In the genomic region with DNA sequence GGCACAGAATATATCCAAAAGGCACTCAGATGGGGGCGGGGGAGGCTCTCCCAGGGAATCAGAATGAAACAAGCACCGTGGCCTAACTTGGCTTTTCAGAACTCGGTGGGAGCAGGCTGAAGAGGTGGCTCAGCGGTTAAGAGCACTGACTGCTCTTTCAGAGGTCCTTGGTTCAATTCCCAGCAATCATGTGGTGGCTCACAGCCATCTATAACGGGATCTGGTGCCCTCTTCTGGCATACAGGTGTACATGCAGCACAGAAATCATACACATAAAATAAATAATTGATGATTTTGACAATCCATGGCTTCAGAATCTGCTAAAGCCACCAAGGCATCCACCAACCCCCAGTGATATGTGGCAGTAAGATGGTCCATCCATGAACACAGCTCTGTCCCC, we compare ENCODE assay signal across 23 mouse cellular contexts. TPM values are rescaled to one million over a fixed set of nuclear protein-coding genes. Genes with fewer than 3 reads are reported as not detected.
A peak's percentile ranks its signal among the peaks of the same experiment; 100 is the strongest.
DNase-seq lines count a peak whose midpoint lies in the region; ATAC-seq and TF ChIP-seq lines count a peak whose summit lies in the region.
"Had no signal": no experiment of that assay in that cellular context is flagged by ENCODE, and none has a peak within 500 bp of the region (broad histone marks: within the 10 kb centered on the region; RNA-seq: fewer than 3 reads in every experiment).

No protein-coding gene starts in this region.

- peaks cover 3% of the 10 kb centered on the region; the same call in 1 of the 2 replicates for H3K36me3 ChIP-seq in lung, embryonic 14.5 days (ENCODE audit: insufficient read depth)
- H3K36me3 ChIP-seq in stomach, postnatal 0 days (ENCODE audit: control insufficient read depth, insufficient read depth, low read length): no peaks in the 10 kb centered on the region
- H3K36me3 ChIP-seq: heart, embryonic 10.5 days; hindbrain, embryonic 13.5 days; intestine, embryonic 15.5 days had no signal

- no peak overlapping the region for H3K4me2 ChIP-seq in lung, embryonic 14.5 days
- no peak overlapping the region for H3K4me2 ChIP-seq in stomach, postnatal 0 days (replicated peaks; ENCODE audit: low read depth)
- H3K4me2 ChIP-seq: hindbrain, embryonic 13.5 days; intestine, embryonic 15.5 days had no signal

- H3K27ac ChIP-seq in cerebellum, adult 2 months (ENCODE audit: insufficient read depth, low read length): no peak overlapping the region
- no peak overlapping the region for H3K27ac ChIP-seq in lung, embryonic 14.5 days (ENCODE audit: low read depth)
- no peak overlapping the region for H3K27ac ChIP-seq in stomach, postnatal 0 days (replicated peaks)
- H3K27ac ChIP-seq: embryonic facial prominence, embryonic 10.5 days; gastrocnemius, adult 2 months; heart, embryonic 10.5 days; intestine, embryonic 15.5 days had no signal

- no peak overlapping the region for H3K9ac ChIP-seq in lung, embryonic 14.5 days
- no peak overlapping the region for H3K9ac ChIP-seq in stomach, postnatal 0 days (ENCODE audit: low read length)
- H3K9ac ChIP-seq: hindbrain, embryonic 13.5 days; intestine, embryonic 15.5 days had no signal

- no peak overlapping the region for H3K4me3 ChIP-seq in cerebellum, adult 2 months (replicated peaks; ENCODE audit: insufficient read depth, low read depth, low read length)
- H3K4me3 ChIP-seq in lung, embryonic 14.5 days (ENCODE audit: low read depth, low read length): no peak overlapping the region
- H3K4me3 ChIP-seq in stomach, postnatal 0 days (ENCODE audit: low read depth, low read length): no peak overlapping the region
- H3K4me3 ChIP-seq: embryonic facial prominence, embryonic 10.5 days; gastrocnemius, adult 2 months; heart, embryonic 10.5 days; hindbrain, embryonic 13.5 days; intestine, embryonic 15.5 days had no signal

- no peak for DNase-seq in cerebellum, adult 2 months
- DNase-seq in cerebellum, adult 9-11 months: no peak
- DNase-seq in lung, embryonic 14.5 days: no peak
- DNase-seq in lung, postnatal 4 days: no peak
- peak; percentile 12 for DNase-seq in Muller cell, postnatal 12 days (ENCODE audit: inconsistent ontology term)
- no peak for DNase-seq in stomach, postnatal 0 days (ENCODE audit: low spot score)
- DNase-seq in adrenal gland, adult 18-20 months (ENCODE audit: low spot score in 2 of 2): no peak
- DNase-seq: adrenal gland, postnatal 14 days; B cell, adult 2 months; cerebellum, adult 11 months; cerebellum, adult 9-10 months; cerebellum, postnatal 36 days; gastrocnemius, adult 2 months; gastrocnemius, postnatal 25 days; heart, postnatal 10 days; heart, postnatal 4 days had no signal

- peaks cover 4% of the 10 kb centered on the region; the same call in 1 of the 2 replicates for H3K4me1 ChIP-seq in cerebellum, adult 2 months (ENCODE audit: control insufficient read depth, insufficient read depth, low read length)
- no peaks in the 10 kb centered on the region for H3K4me1 ChIP-seq in lung, embryonic 14.5 days (ENCODE audit: insufficient read depth)
- H3K4me1 ChIP-seq in stomach, postnatal 0 days (replicated peaks; ENCODE audit: control insufficient read depth, insufficient read depth): no peaks in the 10 kb centered on the region
- H3K4me1 ChIP-seq: heart, embryonic 10.5 days; hindbrain, embryonic 13.5 days; intestine, embryonic 15.5 days had no signal

- no peaks in the 10 kb centered on the region for H3K9me3 ChIP-seq in lung, embryonic 14.5 days (ENCODE audit: low read depth, low read length)
- no peaks in the 10 kb centered on the region for H3K9me3 ChIP-seq in stomach, postnatal 0 days (ENCODE audit: control insufficient read depth, low read length)
- H3K9me3 ChIP-seq: embryonic facial prominence, embryonic 10.5 days; heart, embryonic 10.5 days; intestine, embryonic 15.5 days had no signal

- ATAC-seq in lung, embryonic 14.5 days (ENCODE audit: insufficient read depth): no peak
- ATAC-seq in stomach, postnatal 0 days (ENCODE audit: low FRiP score, low TSS enrichment): no peak
- ATAC-seq: CD4-positive, CD25-positive, alpha-beta regulatory T cell, adult 4 months; forebrain, embryonic 14.5 days; intestine, embryonic 15.5 days had no signal

- TF ChIP-seq EP300 in stomach, postnatal 0 days (optimal IDR thresholded peaks at IDR 0.05): no peak

- 0 out of 2 replicates have a peak, but pooled peaks have one; percentile 2 for TF ChIP-seq CTCF in cerebellum, adult 2 months (IDR thresholded peaks at IDR 0.05; ENCODE audit: borderline replicate concordance, insufficient read depth, low read depth, low read length)
- TF ChIP-seq CTCF in lung, embryonic 14.5 days (IDR thresholded peaks at IDR 0.05; ENCODE audit: low read depth): peak; percentile 18; the same call in 1 of the 2 replicates
- peak; percentile 13; the same call in 1 of the 2 replicates for TF ChIP-seq CTCF in stomach, postnatal 0 days (IDR thresholded peaks at IDR 0.05; ENCODE audit: low read depth)

- TF ChIP-seq POLR2A in cerebellum, adult 2 months (IDR thresholded peaks at IDR 0.05; ENCODE audit: borderline replicate concordance, insufficient read depth, low read length): no peak

- 85% methylated on average over 5 of the region's 5 CpGs for WGBS in cerebellum, adult 2 months
- 80% methylated on average over 5 of the region's 5 CpGs for WGBS in lung, embryonic 14.5 days
- 83% methylated on average over 5 of the region's 5 CpGs for WGBS in stomach, postnatal 0 days

- no peaks in the 10 kb centered on the region for H3K27me3 ChIP-seq in cerebellum, adult 2 months (ENCODE audit: control insufficient read depth, insufficient read depth, low read length)
- no peaks in the 10 kb centered on the region for H3K27me3 ChIP-seq in lung, embryonic 14.5 days (ENCODE audit: insufficient read depth, low read length)
- no peaks in the 10 kb centered on the region for H3K27me3 ChIP-seq in stomach, postnatal 0 days (ENCODE audit: control insufficient read depth, insufficient read depth, low read length)
- H3K27me3 ChIP-seq: hindbrain, embryonic 13.5 days; intestine, embryonic 15.5 days had no signal

RNA-seq across cellular contexts. Expression of gene Tmem132c, which starts 20.5 kb away (rescaled TPM):
- polyA plus RNA-seq in cerebellum, adult 2 months (2012; rRNA removed): 14.0 TPM in 2 replicates
- polyA plus RNA-seq in lung, embryonic 14.5 days (2014; fragmentation: Nextera tagmentation; extraction: Ambion mirVana): 23.3 and 28.5 TPM in 2 replicates
- polyA plus RNA-seq in stomach, postnatal 0 days (2015; fragmentation: Nextera tagmentation; extraction: Ambion mirVana): 1.7 and 2.5 TPM in 2 replicates
- total RNA-seq in adrenal gland, adult 18-20 months (2021): under 1 TPM; 0.27 to 0.58 TPM
- total RNA-seq: granulocyte monocyte progenitor cell, adult 5-6 weeks had no signal
- polyA plus RNA-seq: CD4-positive, CD25-positive, alpha-beta regulatory T cell, adult 4 months had no signal
